Mouse (Mus musculus) liver, adult (tissue): ENCODE data around the gene Cdk12.

Experiments used
- GATA4 ChIP-seq: IDR thresholded peaks from 2 replicates; pipeline ENCODE4 v1.6.1; 2014; ENCODE audit warnings: mild to moderate bottlenecking, low read length; ENCODE audit not compliant: insufficient replicate concordance

Cdk12 gene

GRCm38 (mm10) chr11:98202641-98203350 lies at the start of gene Cdk12:
TSS of gene Cdk12 (plus strand) at chr11:98203059.
- peak; percentile 6; the same call in 1 of the 2 replicates for TF ChIP-seq GATA4

- no peak for TF ChIP-seq GATA4
Observed at GRCm38 (mm10) chr11:98155094-98155493, 47.8 kb upstream of the Cdk12 start.

- no peak for TF ChIP-seq GATA4
Observed at GRCm38 (mm10) chr11:98168400-98168799, 34.5 kb upstream of the Cdk12 start.

- TF ChIP-seq GATA4: no peak
Observed at GRCm38 (mm10) chr11:98187640-98188395, 15.0 kb upstream of the Cdk12 start.

GRCm38 (mm10) chr11:98190820-98191219 lies 12.0 kb upstream of the Cdk12 start:
- TF ChIP-seq GATA4: no peak

GRCm38 (mm10) chr11:98192901-98193805 lies 9.7 kb upstream of the Cdk12 start, which contains the start of gene Med1:
TSS of gene Med1 (minus strand) at chr11:98193293.
- no peak for TF ChIP-seq GATA4

GRCm38 (mm10) chr11:98201791-98202640 lies 843 bp upstream of the Cdk12 start:
- no peak for TF ChIP-seq GATA4

GRCm38 (mm10) chr11:98203351-98203911 lies 572 bp downstream of the Cdk12 start:
- TF ChIP-seq GATA4: no peak

- TF ChIP-seq GATA4: no peak
Observed at GRCm38 (mm10) chr11:98203931-98204421, 1.1 kb downstream of the Cdk12 start.

GRCm38 (mm10) chr11:98205463-98205862 lies 2.6 kb downstream of the Cdk12 start:
- no peak for TF ChIP-seq GATA4

GRCm38 (mm10) chr11:98213311-98213710 lies 10.5 kb downstream of the Cdk12 start:
- TF ChIP-seq GATA4: no peak

- TF ChIP-seq GATA4: no peak
Observed at GRCm38 (mm10) chr11:98226349-98226748, 23.5 kb downstream of the Cdk12 start.

GRCm38 (mm10) chr11:98238416-98238815 lies 35.6 kb downstream of the Cdk12 start:
- TF ChIP-seq GATA4: no peak

GRCm38 (mm10) chr11:98238995-98239394 lies 36.1 kb downstream of the Cdk12 start:
- TF ChIP-seq GATA4: no peak
